Mouse (Mus musculus) small intestine, adult 2 months (tissue): ENCODE measurements around the gene Col13a1. TPM values are rescaled to one million over a fixed set of nuclear protein-coding genes. Genes with fewer than 3 reads are reported as not detected.

Experiments
- H3K27ac ChIP-seq: fragments of 200-500 bp; 2 replicates; pipeline ENCODE4 v1.5.1; 2012; ENCODE audit warnings: low read depth, low read length, control low read depth, inconsistent platforms; ENCODE audit not compliant: insufficient read depth
- H3K27me3 ChIP-seq: fragments of 200-500 bp; 2 replicates; pipeline ENCODE4 v1.6.1; 2012; ENCODE audit warnings: mild to moderate bottlenecking, moderate library complexity, low read length, inconsistent platforms; ENCODE audit not compliant: control insufficient read depth, insufficient read depth
- H3K36me3 ChIP-seq: fragments of 200-500 bp; 2 replicates; pipeline ENCODE4 v1.6.1; 2012; ENCODE audit warnings: mild to moderate bottlenecking, low read length, control low read depth, inconsistent platforms; ENCODE audit not compliant: control insufficient read depth, insufficient read depth
- H3K4me1 ChIP-seq: fragments of 200-500 bp; 2 replicates; pipeline ENCODE4 v1.6.1; 2012; ENCODE audit warnings: low read length, inconsistent platforms, mixed read lengths; ENCODE audit not compliant: control insufficient read depth, insufficient read depth, insufficient read length
- H3K4me3 ChIP-seq: fragments of 200-500 bp; 2 replicates; pipeline ENCODE4 v1.5.1; 2012; ENCODE audit warnings: low read depth, mild to moderate bottlenecking, control low read depth, inconsistent platforms, low read length, moderate library complexity
- CTCF ChIP-seq: fragments of 200-500 bp; IDR thresholded peaks from 2 replicates; pipeline ENCODE4 v1.5.1; 2012; ENCODE audit warnings: low read depth, mild to moderate bottlenecking, control low read depth, inconsistent platforms, low read length, moderate library complexity, mixed read lengths; ENCODE audit not compliant: insufficient replicate concordance, insufficient read length; ENCODE audit errors: extremely low read depth
- POLR2A ChIP-seq: fragments of 200-500 bp; IDR thresholded peaks from 2 replicates; pipeline ENCODE4 v1.6.1; 2012; ENCODE audit warnings: low read depth, mild to moderate bottlenecking, control low read depth, inconsistent platforms, low read length, moderate library complexity
- WGBS: fragments of 180-500 bp; shearing (Covaris S2); methylation state at CpG from one replicate; pipeline ENCODE4 v1.1.7; 2018; 5-methylcytosine and 5-hydroxymethylcytosine counted together
- polyA plus RNA-seq: library from polyadenylated mRNA; depleted of rRNA; stranded (reverse); fragments of >200 nt; gene quantifications from 2 replicates; pipeline ENCODE4 v1.2.3, GENCODE M21; 2012

Col13a1 gene
- polyA plus RNA-seq, 1 experiment: 2.1 TPM

GRCm38 (mm10) chr10:61936211-61937121 lies 42.4 kb downstream of the Col13a1 start:
- no peaks in the 10 kb centered on the region for H3K4me1 ChIP-seq
- no peak overlapping the region for H3K4me3 ChIP-seq
- WGBS: 9% methylated on average over 28 of the region's 28 CpGs
- TF ChIP-seq CTCF: no peak
- H3K27ac ChIP-seq: no peak overlapping the region
- no peaks in the 10 kb centered on the region for H3K36me3 ChIP-seq
- H3K27me3 ChIP-seq: peaks cover 7% of the 10 kb centered on the region; the same call in 1 of the 2 replicates

GRCm38 (mm10) chr10:61931678-61932077 lies 47.2 kb downstream of the Col13a1 start:
- WGBS: 66% methylated on average over 6 of the region's 6 CpGs
- Histone ChIP-seq H3K27ac (no peak overlapping the region), H3K4me3 (no peak overlapping the region)

GRCm38 (mm10) chr10:61929901-61930300 lies 49.0 kb downstream of the Col13a1 start:
- no peak for TF ChIP-seq CTCF
- H3K36me3 ChIP-seq: no peaks in the 10 kb centered on the region
- peaks cover 3% of the 10 kb centered on the region; the same call in 1 of the 2 replicates for H3K27me3 ChIP-seq
- no peak overlapping the region for H3K4me3 ChIP-seq
- H3K27ac ChIP-seq: no peak overlapping the region
- 74% methylated on average over 6 of the region's 6 CpGs for whole genome bisulfite sequencing
- H3K4me1 ChIP-seq: no peaks in the 10 kb centered on the region

More at GRCm38 (mm10) chr10:61931678-61932077, 47.2 kb downstream of the Col13a1 start:
- H3K27me3 ChIP-seq: peaks cover 10% of the 10 kb centered on the region
- H3K4me1 ChIP-seq: no peaks in the 10 kb centered on the region
- TF ChIP-seq CTCF (no peak), POLR2A (no peak)
- H3K36me3 ChIP-seq: no peaks in the 10 kb centered on the region

- H3K36me3 ChIP-seq: no peaks in the 10 kb centered on the region
- no peak overlapping the region for H3K27ac ChIP-seq
- no peak overlapping the region for H3K4me3 ChIP-seq
- H3K27me3 ChIP-seq: peaks cover 3% of the 10 kb centered on the region; the same call in 1 of the 2 replicates
- WGBS: 15% methylated on average over 24 of the region's 24 CpGs
- TF ChIP-seq CTCF (no peak), POLR2A (no peak)
- H3K4me1 ChIP-seq: no peaks in the 10 kb centered on the region
Measured at GRCm38 (mm10) chr10:61928725-61929651, 49.9 kb downstream of the Col13a1 start.

GRCm38 (mm10) chr10:61925691-61926090 lies 53.2 kb downstream of the Col13a1 start:
- peaks cover 3% of the 10 kb centered on the region; the same call in 1 of the 2 replicates for H3K27me3 ChIP-seq
- TF ChIP-seq POLR2A (no peak), CTCF (no peak)
- no peaks in the 10 kb centered on the region for H3K36me3 ChIP-seq
- H3K4me3 ChIP-seq: no peak overlapping the region
- H3K27ac ChIP-seq: no peak overlapping the region
- H3K4me1 ChIP-seq: no peaks in the 10 kb centered on the region

GRCm38 (mm10) chr10:61920655-61921365 lies 58.1 kb downstream of the Col13a1 start:
- 34% methylated on average over 11 of the region's 11 CpGs for WGBS
- H3K27me3 ChIP-seq: no peaks in the 10 kb centered on the region
- peak overlapping the region; percentile 32; the same call in 1 of the 2 replicates for H3K27ac ChIP-seq
- H3K4me3 ChIP-seq: no peak overlapping the region
- H3K4me1 ChIP-seq: no peaks in the 10 kb centered on the region
- TF ChIP-seq POLR2A (no peak), CTCF (no peak)
- H3K36me3 ChIP-seq: no peaks in the 10 kb centered on the region
